11 mouse cellular contexts compared by ENCODE assay signal in genomic region chr11:88395076-88395990, GRCm38 (mm10).
DNase-seq lines count a peak whose midpoint lies in the region; ATAC-seq and TF ChIP-seq lines count a peak whose summit lies in the region.
"Had no signal": no experiment of that assay in that cellular context is flagged by ENCODE, and none has a peak within 500 bp of the region (broad histone marks: within the 10 kb centered on the region; RNA-seq: fewer than 3 reads in every experiment).

No protein-coding gene starts in this region.

- H3K27ac ChIP-seq in intestine, embryonic 14.5 days (ENCODE audit: low read depth), result peak overlapping the region; percentile 38; the same call in 1 of the 2 replicates
- H3K27ac ChIP-seq in intestine, postnatal 0 days (ENCODE audit: low read depth, low read length), result no peak overlapping the region
- peak overlapping the region; percentile 57 for H3K27ac ChIP-seq in embryonic facial prominence, embryonic 13.5 days
- peak overlapping the region; percentile 74 for H3K27ac ChIP-seq in hindbrain, embryonic 16.5 days (ENCODE audit: low read depth, low read length)
- H3K27ac ChIP-seq in neural tube, embryonic 13.5 days (replicated peaks), result peak overlapping the region; percentile 66

- no peaks in the 10 kb centered on the region for H3K36me3 ChIP-seq in intestine, embryonic 14.5 days (ENCODE audit: control insufficient read depth, insufficient read depth, low read length)
- H3K36me3 ChIP-seq in intestine, postnatal 0 days (ENCODE audit: control insufficient read depth, insufficient read depth), result no peaks in the 10 kb centered on the region; the same call in 1 of the 2 replicates
- peaks cover 11% of the 10 kb centered on the region; the same call in 1 of the 2 replicates for H3K36me3 ChIP-seq in embryonic facial prominence, embryonic 13.5 days
- no peaks in the 10 kb centered on the region for H3K36me3 ChIP-seq in hindbrain, embryonic 16.5 days (ENCODE audit: control insufficient read depth, insufficient read depth, low read length)
- H3K36me3 ChIP-seq in neural tube, embryonic 13.5 days, result peaks cover 8% of the 10 kb centered on the region; the same call in 1 of the 2 replicates

- no peak overlapping the region for H3K4me2 ChIP-seq in intestine, embryonic 14.5 days (ENCODE audit: low read length)
- H3K4me2 ChIP-seq in intestine, postnatal 0 days (replicated peaks; ENCODE audit: low read depth), result no peak overlapping the region
- H3K4me2 ChIP-seq in embryonic facial prominence, embryonic 13.5 days, result no peak overlapping the region
- no peak overlapping the region for H3K4me2 ChIP-seq in hindbrain, embryonic 16.5 days (ENCODE audit: low read length)
- H3K4me2 ChIP-seq in neural tube, embryonic 13.5 days, result no peak overlapping the region

- H3K4me1 ChIP-seq in intestine, embryonic 14.5 days (replicated peaks; ENCODE audit: control insufficient read depth, insufficient read depth, low read length), result peaks cover 24% of the 10 kb centered on the region
- peaks cover 11% of the 10 kb centered on the region; the same call in 1 of the 2 replicates for H3K4me1 ChIP-seq in intestine, postnatal 0 days (replicated peaks; ENCODE audit: control insufficient read depth, insufficient read depth, low read length)
- peaks cover 30% of the 10 kb centered on the region for H3K4me1 ChIP-seq in embryonic facial prominence, embryonic 13.5 days
- H3K4me1 ChIP-seq in hindbrain, embryonic 16.5 days (ENCODE audit: control insufficient read depth, insufficient read depth, low read depth, low read length), result peaks cover 27% of the 10 kb centered on the region
- H3K4me1 ChIP-seq in neural tube, embryonic 13.5 days (replicated peaks), result peaks cover 36% of the 10 kb centered on the region

- 54% methylated on average over 8 of the region's 8 CpGs for WGBS in intestine, embryonic 14.5 days
- 49% methylated on average over 8 of the region's 8 CpGs for WGBS in intestine, postnatal 0 days
- 50% methylated on average over 8 of the region's 8 CpGs for whole genome bisulfite sequencing in embryonic facial prominence, embryonic 13.5 days
- WGBS in hindbrain, embryonic 16.5 days, result 50% methylated on average over 8 of the region's 8 CpGs
- 41% methylated on average over 8 of the region's 8 CpGs for WGBS in neural tube, embryonic 13.5 days

- no peak overlapping the region for H3K9ac ChIP-seq in intestine, embryonic 14.5 days (ENCODE audit: low read length)
- no peak overlapping the region for H3K9ac ChIP-seq in intestine, postnatal 0 days (ENCODE audit: low read depth, low read length)
- H3K9ac ChIP-seq in embryonic facial prominence, embryonic 13.5 days, result no peak overlapping the region
- H3K9ac ChIP-seq in hindbrain, embryonic 16.5 days (ENCODE audit: low read depth, low read length), result no peak overlapping the region
- H3K9ac ChIP-seq in neural tube, embryonic 13.5 days, result no peak overlapping the region

- ATAC-seq in intestine, embryonic 14.5 days (replicated peaks; ENCODE audit: low FRiP score, low TSS enrichment, low read depth), result no peak
- ATAC-seq in intestine, postnatal 0 days, result no peak
- no peak for ATAC-seq in embryonic facial prominence, embryonic 13.5 days (ENCODE audit: insufficient number of reproducible peaks, insufficient read depth, low FRiP score, low TSS enrichment, low read depth)
- no peak for ATAC-seq in hindbrain, embryonic 16.5 days
- ATAC-seq in neural tube, embryonic 13.5 days (ENCODE audit: low read depth), result no peak
- ATAC-seq in megakaryocyte, adult 5-6 weeks (ENCODE audit: poor library complexity, severe bottlenecking), result no peak
- ATAC-seq in megakaryocyte-erythroid progenitor cell, adult 5-6 weeks (replicated peaks; ENCODE audit: low FRiP score, low TSS enrichment, poor library complexity, severe bottlenecking), result no peak

- DNase-seq in intestine, embryonic 14.5 days (ENCODE audit: low spot score), result no peak
- DNase-seq in c-Kit-positive CD71-positive TER-119-positive erythroid progenitor cells, embryonic 14.5 days (ENCODE audit: low spot score), result no peak
- DNase-seq: adrenal gland, postnatal 14 days; lung, postnatal 10 days had no signal

- no peak for TF ChIP-seq CTCF in intestine, postnatal 0 days (IDR thresholded peaks at IDR 0.05; ENCODE audit: low read depth)

- no peaks in the 10 kb centered on the region for H3K9me3 ChIP-seq in intestine, embryonic 14.5 days (ENCODE audit: control insufficient read depth, low read length)
- H3K9me3 ChIP-seq in intestine, postnatal 0 days (ENCODE audit: control insufficient read depth), result no peaks in the 10 kb centered on the region
- H3K9me3 ChIP-seq in embryonic facial prominence, embryonic 13.5 days, result no peaks in the 10 kb centered on the region
- H3K9me3 ChIP-seq in hindbrain, embryonic 16.5 days (ENCODE audit: control insufficient read depth, low read length), result no peaks in the 10 kb centered on the region
- no peaks in the 10 kb centered on the region for H3K9me3 ChIP-seq in neural tube, embryonic 13.5 days

- H3K27me3 ChIP-seq in intestine, embryonic 14.5 days (replicated peaks; ENCODE audit: control insufficient read depth, insufficient read depth, low read length), result no peaks in the 10 kb centered on the region
- no peaks in the 10 kb centered on the region for H3K27me3 ChIP-seq in intestine, postnatal 0 days (replicated peaks; ENCODE audit: control insufficient read depth, insufficient read depth, low read length)
- no peaks in the 10 kb centered on the region for H3K27me3 ChIP-seq in embryonic facial prominence, embryonic 13.5 days
- H3K27me3 ChIP-seq in hindbrain, embryonic 16.5 days (replicated peaks; ENCODE audit: control insufficient read depth, insufficient read depth, low read length), result no peaks in the 10 kb centered on the region
- no peaks in the 10 kb centered on the region for H3K27me3 ChIP-seq in neural tube, embryonic 13.5 days

- no peak overlapping the region for H3K4me3 ChIP-seq in intestine, embryonic 14.5 days (ENCODE audit: low read depth, low read length)
- H3K4me3 ChIP-seq in intestine, postnatal 0 days (ENCODE audit: low read depth, low read length), result no peak overlapping the region
- no peak overlapping the region for H3K4me3 ChIP-seq in embryonic facial prominence, embryonic 13.5 days
- no peak overlapping the region for H3K4me3 ChIP-seq in hindbrain, embryonic 16.5 days (ENCODE audit: low read length)
- no peak overlapping the region for H3K4me3 ChIP-seq in neural tube, embryonic 13.5 days
- H3K4me3 ChIP-seq: erythroblast, embryonic 14.5 days had no signal
